Mouse (Mus musculus) CH12.LX (cell line): ENCODE measurements at regions not wholly inside any gene's neighbourhood (a gene's known extent, or its start where the extent isn't known, plus 50 kb on each side); places are given as distances from the start of the nearest gene placed in this dataset.

ENCODE experiments used
- DNase-seq: peaks from one replicate; pipeline ENCODE4 v3.0.0-alpha.2; 2013; ENCODE audit errors: extremely low read depth
- H3K27ac ChIP-seq: 2 replicates; pipeline ENCODE4 v1.5.1; 2012; ENCODE audit warnings: low read depth, mild to moderate bottlenecking, control low read depth, moderate library complexity; ENCODE audit not compliant: insufficient read depth
- H3K27me3 ChIP-seq: replicated peaks from 2 replicates; pipeline ENCODE3; 2012; ENCODE audit warnings: inconsistent platforms
- H3K36me3 ChIP-seq, 2 experiments: replicated peaks in 1 of 2; 2 replicates each; pipeline versions ENCODE3 to v1.6.1; 2012; ENCODE audit warnings: inconsistent platforms in 1 of 2, low read length in 1 of 2, mild to moderate bottlenecking in 1 of 2, mixed read lengths in 1 of 2, moderate library complexity in 1 of 2; ENCODE audit not compliant: control insufficient read depth in 1 of 2, insufficient read depth in 1 of 2
- H3K4me1 ChIP-seq, 2 experiments: 2 replicates each; pipeline ENCODE4 v1.6.1; 2012; ENCODE audit warnings: inconsistent platforms in 1 of 2, moderate library complexity in 1 of 2; ENCODE audit not compliant: insufficient read depth in 2 of 2, control insufficient read depth in 1 of 2
- H3K4me2 ChIP-seq: 2 replicates; pipeline ENCODE4 v1.6.1; 2012; ENCODE audit warnings: low read depth, mild to moderate bottlenecking, control low read depth; ENCODE audit not compliant: poor library complexity, insufficient read depth, severe bottlenecking
- H3K4me3 ChIP-seq, 3 experiments: fragments of 150-350 bp in 1 of 3; sonication (generic) in 1 of 3; replicated peaks in 1 of 3; 2 replicates each; pipeline versions ENCODE3 to v1.5.1; 2011 to 2012; ENCODE audit warnings: low read depth in 2 of 3, low read length in 2 of 3, mild to moderate bottlenecking in 2 of 3, moderate library complexity in 2 of 3, control low read depth in 1 of 3, improper control_type of control experiment in 1 of 3, inconsistent platforms in 1 of 3, mixed read lengths in 1 of 3; ENCODE audit not compliant: poor library complexity in 1 of 3
- H3K79me2 ChIP-seq: replicated peaks from 2 replicates; pipeline ENCODE4 v1.6.1; 2012; ENCODE audit warnings: mild to moderate bottlenecking, moderate library complexity; ENCODE audit not compliant: control insufficient read depth, poor library complexity, insufficient read depth, severe bottlenecking; ENCODE audit errors: extremely low read depth
- H3K9ac ChIP-seq: 2 replicates; pipeline ENCODE4 v1.6.1; 2012; ENCODE audit warnings: low read depth, mild to moderate bottlenecking, control low read depth, moderate library complexity; ENCODE audit not compliant: insufficient read depth
- H3K9me3 ChIP-seq: replicated peaks from 2 replicates; pipeline ENCODE3; 2012; ENCODE audit warnings: low read length, inconsistent platforms, mixed read lengths
- E2F4 ChIP-seq: IDR thresholded peaks from 2 replicates; pipeline ENCODE4 v1.6.1; 2011; ENCODE audit warnings: low read depth, low read length, improper control_type of control experiment; ENCODE audit not compliant: insufficient replicate concordance
- ETS1 ChIP-seq: conservative IDR thresholded peaks from 2 replicates; pipeline ENCODE4 v1.6.1; 2012; ENCODE audit warnings: low read depth, mild to moderate bottlenecking, inconsistent platforms, low read length, improper control_type of control experiment, moderate library complexity
- GABPA ChIP-seq: IDR thresholded peaks from 2 replicates; pipeline ENCODE4 v1.6.1; 2012; ENCODE audit warnings: low read depth, low read length, improper control_type of control experiment, inconsistent platforms; ENCODE audit not compliant: insufficient replicate concordance
- HCFC1 ChIP-seq: IDR thresholded peaks from 2 replicates; pipeline ENCODE4 v1.6.1; 2012; ENCODE audit warnings: low read depth, mild to moderate bottlenecking, inconsistent platforms, low read length, improper control_type of control experiment
- IRF4 ChIP-seq: IDR thresholded peaks from 2 replicates; pipeline ENCODE4 v1.6.1; 2014; ENCODE audit warnings: low read depth, mild to moderate bottlenecking, inconsistent platforms, low read length, improper control_type of control experiment
- KAT2A ChIP-seq: IDR thresholded peaks from 2 replicates; pipeline ENCODE4 v1.6.1; 2012; ENCODE audit warnings: low read length, improper control_type of control experiment, inconsistent platforms; ENCODE audit not compliant: insufficient replicate concordance
- MAFK ChIP-seq: IDR thresholded peaks from 2 replicates; pipeline ENCODE4 v1.6.1; 2011; ENCODE audit warnings: low read length, improper control_type of control experiment; ENCODE audit not compliant: insufficient replicate concordance
- NELFE ChIP-seq: IDR thresholded peaks from 2 replicates; pipeline ENCODE4 v1.6.1; 2011; ENCODE audit warnings: low read depth, low read length, improper control_type of control experiment
- NRF1 ChIP-seq: IDR thresholded peaks from 2 replicates; pipeline ENCODE4 v1.6.1; 2014; ENCODE audit warnings: low read depth, mild to moderate bottlenecking, inconsistent platforms, low read length, improper control_type of control experiment, moderate library complexity
- POLR2AphosphoS2 ChIP-seq: IDR thresholded peaks from 2 replicates; pipeline ENCODE4 v1.6.1; 2011; ENCODE audit warnings: low read depth, low read length, improper control_type of control experiment
- RAD21 ChIP-seq: IDR thresholded peaks from 2 replicates; pipeline ENCODE4 v1.6.1; 2011; ENCODE audit warnings: low read depth, mild to moderate bottlenecking, low read length, improper control_type of control experiment, moderate library complexity
- UBTF ChIP-seq: IDR thresholded peaks from 2 replicates; pipeline ENCODE4 v1.6.1; 2012; ENCODE audit warnings: low read depth, mild to moderate bottlenecking, inconsistent platforms, low read length, improper control_type of control experiment, moderate library complexity
- ZNF384 ChIP-seq: IDR thresholded peaks from 2 replicates; pipeline ENCODE4 v1.6.1; 2012; ENCODE audit warnings: low read depth, low read length, improper control_type of control experiment, inconsistent platforms
- dilution Hi-C: fragments of 300-500 bp; cut with MboI; formaldehyde crosslinking; loops from 2 replicates; pipeline ENCODE4 v1.14.3; 2020; ENCODE audit warnings: low sequenced_read_pairs; ENCODE audit not compliant: extremely low pct_unique_long_range_greater_than_20kb, extremely low pct_ligation_motif_present
- in situ Hi-C: fragments of 300-500 bp; cut with MboI; formaldehyde crosslinking; loops from 3 replicates; pipeline ENCODE4 v1.14.3; 2019; ENCODE audit warnings: low sequenced_read_pairs, low pct_ligation_motif_present, low pct_unique_long_range_greater_than_20kb, mixed read lengths

DNA sequence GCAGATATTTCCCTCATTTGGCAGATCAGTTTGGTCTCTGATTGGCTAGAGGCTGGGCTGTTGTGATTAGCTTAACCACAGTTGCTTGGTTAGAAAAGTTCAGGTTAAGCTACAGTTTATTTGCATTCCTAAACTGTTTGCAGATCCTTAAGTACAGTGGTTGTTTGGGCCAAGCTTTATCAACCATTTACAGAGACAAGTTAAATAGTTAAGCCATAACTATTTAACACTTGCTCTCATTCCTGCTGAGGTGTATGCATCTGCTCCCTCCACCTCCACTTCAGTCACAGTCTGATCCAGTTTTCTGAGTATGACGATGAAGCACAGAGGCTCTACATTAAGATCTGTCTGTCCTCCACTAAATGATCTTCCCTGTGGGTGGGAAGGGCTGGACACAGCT lies 58.6 kb upstream of the Gdf10 start:
- H3K27me3 ChIP-seq, result no peaks in the 10 kb centered on the region
- H3K9ac ChIP-seq, result no peak overlapping the region
- DNase-seq, result no peak
- TF ChIP-seq MAFK, result no peak
- TF ChIP-seq GABPA, result no peak
- no peak for TF ChIP-seq RAD21
- no peak for TF ChIP-seq NRF1
- no peak for TF ChIP-seq ETS1
- no peaks in the 10 kb centered on the region for H3K79me2 ChIP-seq
- H3K27ac ChIP-seq, result no peak overlapping the region
- H3K36me3 ChIP-seq, result no peaks in the 10 kb centered on the region
- dilution Hi-C loops, result no loop called here
- H3K9me3 ChIP-seq, result peaks cover 4% of the 10 kb centered on the region
- no peak overlapping the region for H3K4me2 ChIP-seq
- H3K4me1 ChIP-seq, result peaks cover 0 to 7% of the 10 kb centered on the region in 2 experiments; a peak in 2 of 4 replicates
- H3K4me3 ChIP-seq, result no peak overlapping the region
- in situ Hi-C loops, result no loop called here

DNA sequence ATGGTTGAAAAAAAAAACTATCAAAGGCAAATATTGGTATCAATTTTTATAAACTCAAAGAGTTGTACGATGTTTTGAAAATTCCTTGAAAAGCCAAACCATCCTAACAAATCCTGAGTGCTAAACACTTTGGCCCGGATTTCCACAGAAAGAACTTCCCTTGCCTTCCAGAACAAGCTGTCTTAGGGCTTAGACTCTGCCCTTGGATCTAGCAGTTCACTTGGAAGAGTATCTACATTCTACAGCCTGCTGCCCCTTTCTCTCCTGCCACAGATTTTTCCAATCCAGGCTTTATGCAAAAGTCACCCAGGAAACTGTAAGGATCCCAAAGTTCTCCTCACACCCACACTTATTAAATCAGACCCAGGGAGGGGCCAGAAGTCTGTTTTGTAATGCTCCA lies 57.6 kb upstream of the Gdf10 start:
- Histone ChIP-seq H3K4me2 (no peak overlapping the region), H3K9me3 (peaks cover 4% of the 10 kb centered on the region), H3K79me2 (no peaks in the 10 kb centered on the region), H3K27ac (no peak overlapping the region), H3K4me3 (no peak overlapping the region), H3K36me3 (no peaks in the 10 kb centered on the region), H3K9ac (no peak overlapping the region), H3K4me1 (peaks cover 0 to 7% of the 10 kb centered on the region in 2 experiments; a peak in 1 of 4 replicates), H3K27me3 (no peaks in the 10 kb centered on the region)
- dilution Hi-C loops (no loop called here), in situ Hi-C loops (no loop called here)
- no peak for DNase-seq
- TF ChIP-seq HCFC1, result no peak
- no peak for TF ChIP-seq POLR2AphosphoS2
- TF ChIP-seq NELFE, result no peak
- TF ChIP-seq UBTF, result no peak
- TF ChIP-seq KAT2A, result no peak
- no peak for TF ChIP-seq E2F4

DNA sequence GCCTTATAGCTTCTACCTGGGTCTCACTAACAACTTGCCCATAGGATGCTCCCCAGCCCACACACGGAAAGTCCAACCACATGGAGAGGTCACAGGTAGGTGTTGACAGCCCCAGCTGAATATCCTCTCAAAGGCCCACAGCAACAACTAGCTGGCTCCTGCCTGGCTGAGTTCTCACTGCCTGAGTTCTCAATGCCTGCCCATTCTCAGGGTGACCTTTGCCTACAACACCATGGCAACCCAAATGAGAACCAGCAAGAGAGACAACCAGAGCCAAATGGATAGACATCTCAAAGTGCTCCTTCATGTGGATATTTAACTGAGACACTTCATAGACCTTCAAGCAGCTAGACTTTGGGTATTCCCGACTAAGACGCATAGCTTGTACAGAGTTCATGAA lies 55.7 kb upstream of the Gdf10 start:
- Histone ChIP-seq H3K4me3 (no peak overlapping the region), H3K36me3 (no peaks in the 10 kb centered on the region), H3K9me3 (peaks cover 4% of the 10 kb centered on the region), H3K4me2 (no peak overlapping the region), H3K27me3 (no peaks in the 10 kb centered on the region), H3K4me1 (peaks cover 0 to 7% of the 10 kb centered on the region in 2 experiments; a peak in 1 of 4 replicates), H3K79me2 (no peaks in the 10 kb centered on the region), H3K9ac (no peak overlapping the region), H3K27ac (no peak overlapping the region)
- no peak for DNase-seq
- TF ChIP-seq IRF4 (no peak), ZNF384 (no peak), ETS1 (no peak)
- in situ Hi-C loops, result no loop called here
- dilution Hi-C loops, result no loop called here
